Mouse (Mus musculus): ENCODE measurements around the gene Pank4. TPM values are rescaled to one million over a fixed set of nuclear protein-coding genes. Genes with fewer than 3 reads are reported as not detected.

The Pank4 gene
- total and polyA plus RNA-seq, 2 experiments from 2014 or later, result 27.3 to 36.7 TPM

DNA sequence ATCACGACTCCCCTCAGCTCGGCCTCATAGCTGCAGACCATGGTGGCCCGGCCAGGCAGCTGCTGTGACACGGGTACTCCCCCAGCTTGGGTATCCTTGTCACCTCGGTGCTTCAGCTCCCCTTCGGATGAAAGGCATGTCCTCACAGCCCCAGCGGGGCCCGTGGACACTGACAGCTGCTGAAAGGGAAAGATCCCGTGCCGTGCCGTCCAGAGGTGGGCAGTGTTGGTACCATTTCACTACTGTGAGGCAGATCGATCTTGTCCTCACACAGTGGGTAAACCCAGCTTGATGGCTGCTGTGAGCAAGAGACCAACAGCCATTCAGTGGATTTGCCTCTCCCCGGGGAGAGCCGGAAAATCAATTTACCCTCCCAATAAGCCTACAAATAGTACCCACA lies 50.3 kb downstream of the Pank4 start:
- no peak for TF ChIP-seq CTCF (IDR thresholded peaks at IDR 0.05)
- 45% methylated on average over 14 of the region's 14 CpGs for WGBS
- no peak for DNase-seq (ENCODE audit: low spot score)
- Histone ChIP-seq H3K9ac (replicated peaks; ENCODE audit: low read length, poor library complexity, severe bottlenecking) (no peak overlapping the region), H3K36me3 (ENCODE audit: insufficient read depth, low read length) (no peaks in the 10 kb centered on the region), H3K4me3 (ENCODE audit: low read depth, low read length) (no peak overlapping the region), H3K9me3 (ENCODE audit: low read length) (no peaks in the 10 kb centered on the region), H3K4me2 (ENCODE audit: low read depth, low read length, poor library complexity, severe bottlenecking) (no peak overlapping the region), H3K27ac (ENCODE audit: low read depth, low read length) (no peak overlapping the region), H3K4me1 (ENCODE audit: insufficient read depth, low read length) (peaks cover 14% of the 10 kb centered on the region), H3K27me3 (ENCODE audit: insufficient read depth, low read length) (no peaks in the 10 kb centered on the region)
- no peak for ATAC-seq (ENCODE audit: low FRiP score)

DNA sequence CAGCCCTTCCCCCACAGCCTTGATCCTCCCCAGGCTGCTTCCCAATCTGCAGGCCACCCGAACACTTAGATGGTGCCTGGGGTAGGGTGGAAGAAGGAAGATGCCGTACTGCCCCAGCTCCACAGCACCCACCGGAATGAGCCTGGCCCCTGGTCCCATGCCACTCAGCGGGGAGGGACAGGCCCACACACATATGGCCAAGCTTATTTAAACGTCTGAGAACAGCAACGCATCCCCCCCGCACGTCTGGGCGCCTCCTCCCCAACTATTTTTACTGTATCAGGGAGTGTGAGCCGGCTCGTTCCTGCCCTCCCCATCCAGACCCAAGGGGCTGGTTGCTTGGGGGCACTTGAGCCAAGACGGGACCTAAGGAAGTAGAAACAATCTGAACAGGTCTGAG lies 50.9 kb downstream of the Pank4 start:
- 68% methylated on average over 12 of the region's 12 CpGs for WGBS
- Histone ChIP-seq H3K4me3 (ENCODE audit: low read depth, low read length) (no peak overlapping the region), H3K4me2 (ENCODE audit: low read depth, low read length, poor library complexity, severe bottlenecking) (no peak overlapping the region), H3K27ac (ENCODE audit: low read depth, low read length) (no peak overlapping the region), H3K27me3 (ENCODE audit: insufficient read depth, low read length) (no peaks in the 10 kb centered on the region), H3K9ac (replicated peaks; ENCODE audit: low read length, poor library complexity, severe bottlenecking) (no peak overlapping the region), H3K9me3 (ENCODE audit: low read length) (no peaks in the 10 kb centered on the region), H3K36me3 (ENCODE audit: insufficient read depth, low read length) (no peaks in the 10 kb centered on the region), H3K4me1 (ENCODE audit: insufficient read depth, low read length) (peaks cover 16% of the 10 kb centered on the region)
- no peak for DNase-seq (ENCODE audit: low spot score)
- ATAC-seq (ENCODE audit: low FRiP score), result no peak
- TF ChIP-seq CTCF (IDR thresholded peaks at IDR 0.05), result no peak

DNA sequence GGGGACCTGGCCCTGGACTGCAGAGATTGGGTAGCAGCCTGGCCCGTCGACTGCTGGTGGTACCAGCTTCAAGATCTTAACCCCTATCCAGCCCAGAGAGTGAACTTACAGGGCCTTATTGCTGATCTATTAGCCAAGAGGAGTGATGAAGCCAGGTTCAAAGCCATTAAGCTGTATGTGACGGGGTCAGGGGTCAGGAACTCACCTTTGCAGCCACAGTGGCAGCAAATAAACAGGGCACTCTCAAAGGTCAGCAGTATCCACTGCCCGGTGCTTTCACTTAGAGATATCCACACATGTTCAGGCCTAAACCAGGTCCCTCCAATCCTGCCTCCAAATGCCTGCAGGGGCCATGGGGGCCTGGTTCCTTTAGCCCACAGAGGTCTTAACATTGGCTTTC lies 51.6 kb downstream of the Pank4 start:
- no peaks in the 10 kb centered on the region for H3K27me3 ChIP-seq (ENCODE audit: insufficient read depth, low read length)
- TF ChIP-seq CTCF (IDR thresholded peaks at IDR 0.05), result no peak
- ATAC-seq (ENCODE audit: low FRiP score), result no peak
- no peaks in the 10 kb centered on the region for H3K36me3 ChIP-seq (ENCODE audit: insufficient read depth, low read length)
- H3K9ac ChIP-seq (replicated peaks; ENCODE audit: low read length, poor library complexity, severe bottlenecking), result no peak overlapping the region
- no peak for DNase-seq (ENCODE audit: low spot score)
- H3K4me3 ChIP-seq (ENCODE audit: low read depth, low read length), result no peak overlapping the region
- no peaks in the 10 kb centered on the region for H3K9me3 ChIP-seq (ENCODE audit: low read length)
- H3K4me2 ChIP-seq (ENCODE audit: low read depth, low read length, poor library complexity, severe bottlenecking), result no peak overlapping the region
- peaks cover 16% of the 10 kb centered on the region for H3K4me1 ChIP-seq (ENCODE audit: insufficient read depth, low read length)
- 74% methylated on average over 4 of the region's 4 CpGs for WGBS
- no peak overlapping the region for H3K27ac ChIP-seq (ENCODE audit: low read depth, low read length)

DNA sequence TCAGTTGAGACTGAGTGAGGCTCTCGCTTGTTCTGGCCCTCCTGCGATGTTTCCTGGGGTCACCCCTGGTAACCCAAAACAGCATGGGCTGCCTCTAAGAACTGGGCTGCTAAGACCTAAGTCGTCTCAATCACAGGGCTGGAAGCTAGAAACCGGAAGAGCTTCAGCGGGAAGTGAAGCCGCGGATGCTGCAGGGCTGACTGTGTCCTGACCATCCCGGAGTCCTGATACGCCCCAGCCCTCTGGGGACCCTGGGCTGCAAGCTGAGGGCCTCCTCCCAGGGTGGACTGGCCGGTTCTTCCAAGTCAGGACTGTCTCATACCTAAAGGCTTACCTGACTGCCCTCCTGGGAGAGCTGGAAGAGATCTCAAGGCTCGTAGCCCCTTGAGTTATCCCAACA lies 52.9 kb downstream of the Pank4 start:
- no peak overlapping the region for H3K9ac ChIP-seq (replicated peaks; ENCODE audit: low read length, poor library complexity, severe bottlenecking)
- H3K36me3 ChIP-seq (ENCODE audit: insufficient read depth, low read length), result no peaks in the 10 kb centered on the region
- H3K27me3 ChIP-seq (ENCODE audit: insufficient read depth, low read length), result no peaks in the 10 kb centered on the region
- ATAC-seq (ENCODE audit: low FRiP score) (no peak), DNase-seq (ENCODE audit: low spot score) (no peak)
- 67% methylated on average over 11 of the region's 11 CpGs for WGBS
- no peaks in the 10 kb centered on the region for H3K9me3 ChIP-seq (ENCODE audit: low read length)
- no peak overlapping the region for H3K27ac ChIP-seq (ENCODE audit: low read depth, low read length)
- TF ChIP-seq CTCF (IDR thresholded peaks at IDR 0.05), result no peak
- H3K4me1 ChIP-seq (ENCODE audit: insufficient read depth, low read length), result peaks cover 16% of the 10 kb centered on the region
- no peak overlapping the region for H3K4me2 ChIP-seq (ENCODE audit: low read depth, low read length, poor library complexity, severe bottlenecking)
- no peak overlapping the region for H3K4me3 ChIP-seq (ENCODE audit: low read depth, low read length)

DNA sequence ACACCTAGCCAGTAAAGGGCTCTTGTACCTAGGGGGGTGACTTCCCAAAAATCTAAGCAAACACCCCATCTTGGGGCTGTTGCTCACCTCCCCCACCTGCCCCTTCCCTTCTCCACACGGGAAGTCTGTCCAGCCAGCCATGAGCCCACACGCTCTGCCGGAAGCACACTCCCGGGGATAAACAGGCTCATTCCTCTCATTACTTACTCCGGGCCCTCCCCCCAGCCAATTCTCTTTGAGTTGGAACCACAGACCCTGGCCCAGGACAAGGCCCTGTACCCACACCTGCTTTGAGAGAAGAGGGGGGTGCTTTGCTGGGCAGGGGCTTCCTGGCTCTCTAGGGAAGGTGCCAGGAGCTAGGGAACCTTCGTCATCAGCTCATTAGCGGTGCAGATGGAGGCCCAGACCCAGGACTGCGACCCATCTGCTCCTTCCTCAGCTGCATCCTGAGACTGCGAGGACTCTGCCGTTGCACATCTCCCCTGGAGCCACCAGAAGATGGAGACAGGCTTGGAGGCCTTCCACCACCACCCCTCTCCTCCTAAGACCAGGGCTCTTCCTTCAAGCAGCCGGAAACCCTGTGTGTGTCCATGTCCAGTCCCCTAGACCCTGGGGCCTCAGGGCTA lies 53.4 kb downstream of the Pank4 start:
- no peak for TF ChIP-seq CTCF (IDR thresholded peaks at IDR 0.05)

DNA sequence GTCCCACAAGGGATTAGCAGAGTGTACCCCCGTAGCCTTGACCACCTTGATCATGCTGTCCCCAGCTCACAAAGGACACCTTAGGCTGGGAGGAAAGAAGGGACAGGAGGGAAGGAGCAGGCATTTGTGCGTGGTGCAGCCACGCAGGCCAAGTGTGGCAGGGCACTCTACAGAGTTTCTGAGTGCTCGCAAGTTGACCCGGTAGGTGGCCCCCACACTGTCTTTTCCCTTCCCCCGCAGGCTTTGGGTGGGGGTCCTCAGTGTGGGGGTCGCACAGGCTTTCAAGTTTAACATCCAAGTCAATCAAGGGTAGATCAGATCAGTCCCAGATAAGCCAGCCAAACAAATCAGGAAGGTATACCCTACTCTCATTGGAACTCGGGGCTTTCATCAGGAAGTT lies 54.1 kb downstream of the Pank4 start:
- 76% methylated on average over 8 of the region's 8 CpGs for WGBS
- DNase-seq (ENCODE audit: low spot score), result no peak
- Histone ChIP-seq H3K4me2 (ENCODE audit: low read depth, low read length, poor library complexity, severe bottlenecking) (no peak overlapping the region), H3K4me3 (ENCODE audit: low read depth, low read length) (no peak overlapping the region), H3K4me1 (ENCODE audit: insufficient read depth, low read length) (peaks cover 12% of the 10 kb centered on the region; the same call in 1 of the 2 replicates), H3K36me3 (ENCODE audit: insufficient read depth, low read length) (no peaks in the 10 kb centered on the region), H3K9me3 (ENCODE audit: low read length) (no peaks in the 10 kb centered on the region), H3K9ac (replicated peaks; ENCODE audit: low read length, poor library complexity, severe bottlenecking) (no peak overlapping the region), H3K27ac (ENCODE audit: low read depth, low read length) (no peak overlapping the region), H3K27me3 (ENCODE audit: insufficient read depth, low read length) (no peaks in the 10 kb centered on the region)
- no peak for TF ChIP-seq CTCF (IDR thresholded peaks at IDR 0.05)
- ATAC-seq (ENCODE audit: low FRiP score), result no peak

More for the DNA sequence above, 53.4 kb downstream of the Pank4 start:
- H3K27ac ChIP-seq (ENCODE audit: low read depth, low read length), result no peak overlapping the region
- no peaks in the 10 kb centered on the region for H3K27me3 ChIP-seq (ENCODE audit: insufficient read depth, low read length)
- H3K4me3 ChIP-seq (ENCODE audit: low read depth, low read length), result no peak overlapping the region
- ATAC-seq (ENCODE audit: low FRiP score) (no peak), DNase-seq (ENCODE audit: low spot score) (no peak)
- H3K9ac ChIP-seq (replicated peaks; ENCODE audit: low read length, poor library complexity, severe bottlenecking), result no peak overlapping the region
- no peak overlapping the region for H3K4me2 ChIP-seq (ENCODE audit: low read depth, low read length, poor library complexity, severe bottlenecking)
- no peaks in the 10 kb centered on the region for H3K36me3 ChIP-seq (ENCODE audit: insufficient read depth, low read length)
- H3K9me3 ChIP-seq (ENCODE audit: low read length), result no peaks in the 10 kb centered on the region
- H3K4me1 ChIP-seq (ENCODE audit: insufficient read depth, low read length), result peaks cover 12% of the 10 kb centered on the region; the same call in 1 of the 2 replicates
- WGBS, result 68% methylated on average over 11 of the region's 11 CpGs
